Mouse (Mus musculus): ENCODE measurements at regions not wholly inside any gene's neighbourhood (a gene's known extent, or its start where the extent isn't known, plus 50 kb on each side); places are given as distances from the start of the nearest gene placed in this dataset.

GRCm38 (mm10) chr7:78971644-78972313, 58.6 kb downstream of the Isg20 start:
- DNase-seq (ENCODE audit: low read depth) = peak; percentile 67

- DNase-seq (ENCODE audit: low read depth) = no peak
Observed at GRCm38 (mm10) chr7:78989751-78990206, 63.5 kb upstream of the Acan start.

GRCm38 (mm10) chr7:78990302-78991038, 62.8 kb upstream of the Acan start:
- DNase-seq (ENCODE audit: low read depth) = no peak

GRCm38 (mm10) chr7:78992991-78993390, 60.3 kb upstream of the Acan start:
- peak; percentile 73 for DNase-seq (ENCODE audit: low read depth)

GRCm38 (mm10) chr7:78994134-78994533, 59.1 kb upstream of the Acan start:
- DNase-seq (ENCODE audit: low read depth) = no peak

GRCm38 (mm10) chr7:78995034-78995433, 58.2 kb upstream of the Acan start:
- no peak for DNase-seq (ENCODE audit: low read depth)

- no peak for DNase-seq (ENCODE audit: low read depth)
Observed at GRCm38 (mm10) chr7:78995820-78996219, 57.5 kb upstream of the Acan start.

All from NIH3T3 (cell line).